Mouse (Mus musculus) megakaryocyte, adult 5-6 weeks (primary cell): ENCODE measurements around the gene Gm21761. TPM values are rescaled to one million over a fixed set of nuclear protein-coding genes. Genes with fewer than 3 reads are reported as not detected.

ENCODE experiments used
- total RNA-seq, 2 experiments: library from RNA; stranded (forward) in 1 of 2; stranded (reverse) in 1 of 2; fragments of 153-499, 151-499 nt in 1 of 2; fragments of 221-1000, 200-1000 nt in 1 of 2; gene quantifications; 2 replicates each; pipeline versions ENCODE4 v1.2.3 to v1.2.4; 2015 to 2017

Gm21761 gene
- total RNA-seq, 2 experiments from 2014 or later: not detected

Other genes with a start within 250 kb of the Gm21761 start
- gene Hmgcs1, start 238.9 kb downstream of the Gm21761 start, total RNA-seq (2015): 27.6 and 29.7 TPM in 2 replicates
- 36.9 and 40.8 TPM in 2 replicates for gene Hmgcs1, start 238.9 kb downstream of the Gm21761 start, total RNA-seq (2017)
- gene Nim1k, start 173.4 kb downstream of the Gm21761 start, total RNA-seq (2015): 0.98 and 1.4 TPM in 2 replicates
- 0.48 and 1.5 TPM in 2 replicates for gene Nim1k, start 173.4 kb downstream of the Gm21761 start, total RNA-seq (2017)
- gene Zfp131, start 138.4 kb downstream of the Gm21761 start, total RNA-seq (2015): 37.1 and 43.6 TPM in 2 replicates
- gene Zfp131, start 138.4 kb downstream of the Gm21761 start, total RNA-seq (2017): 43.0 and 45.1 TPM in 2 replicates
- not detected in 2 replicates for gene AF067063, start 99.1 kb downstream of the Gm21761 start, total RNA-seq (2015)
- not detected in 2 replicates for gene AF067063, start 99.1 kb downstream of the Gm21761 start, total RNA-seq (2017)
- 0.45 and 1.7 TPM in 2 replicates for gene D13Ertd608e, start 93.3 kb downstream of the Gm21761 start, total RNA-seq (2015)
- gene D13Ertd608e, start 93.3 kb downstream of the Gm21761 start, total RNA-seq (2017): 2.6 TPM in 1 of 2 replicates, not detected in the other
- not detected in 2 replicates for gene Tcstv1, start 34.5 kb downstream of the Gm21761 start, total RNA-seq (2015)
- gene Tcstv1, start 34.5 kb downstream of the Gm21761 start, total RNA-seq (2017): not detected in 2 replicates
- not detected in 2 replicates for gene B020031M17Rik, start 21.5 kb upstream of the Gm21761 start, total RNA-seq (2015)
- not detected in 2 replicates for gene B020031M17Rik, start 21.5 kb upstream of the Gm21761 start, total RNA-seq (2017)
- gene Gm36079, start 97.7 kb upstream of the Gm21761 start, total RNA-seq (2015): not detected in 2 replicates
- gene Gm36079, start 97.7 kb upstream of the Gm21761 start, total RNA-seq (2017): 0.49 TPM in 1 of 2 replicates, not detected in the other
- 248 and 273 TPM in 2 replicates for gene Gm21188, start 122.9 kb upstream of the Gm21761 start, total RNA-seq (2015)
- 152 and 161 TPM in 2 replicates for gene Gm21188, start 122.9 kb upstream of the Gm21761 start, total RNA-seq (2017)
- not detected in 2 replicates for gene Gm20767, start 211.0 kb upstream of the Gm21761 start, total RNA-seq (2015)
- gene Gm20767, start 211.0 kb upstream of the Gm21761 start, total RNA-seq (2017): not detected in 2 replicates
- not detected in 2 replicates for gene Gm21818, start 243.2 kb upstream of the Gm21761 start, total RNA-seq (2015)
- not detected in 2 replicates for gene Gm21818, start 243.2 kb upstream of the Gm21761 start, total RNA-seq (2017)